Mouse (Mus musculus) left cerebral cortex, postnatal 25 days (tissue): ENCODE data around the gene Epb41. TPM values are rescaled to one million over a fixed set of nuclear protein-coding genes. Genes with fewer than 3 reads are reported as not detected.

Source experiments
- DNase-seq, 2 experiments: peaks; one replicate each; pipeline ENCODE4 v3.0.0; 2022; ENCODE audit warnings: low spot score in 2 of 2, mixed read lengths in 1 of 2
- intact Hi-C: fragments of 180-260 bp; cut with DNase I; formaldehyde crosslinking; loops from one replicate; pipeline ENCODE4 v1.15.1; 2025
- total RNA-seq, 2 experiments: library from RNA; stranded (reverse); gene quantifications; 2 replicates each; pipeline ENCODE4 v1.2.3; 2021

The Epb41 gene
- total RNA-seq, 2 experiments from 2014 or later = 32.5 to 42.7 TPM

DNA sequence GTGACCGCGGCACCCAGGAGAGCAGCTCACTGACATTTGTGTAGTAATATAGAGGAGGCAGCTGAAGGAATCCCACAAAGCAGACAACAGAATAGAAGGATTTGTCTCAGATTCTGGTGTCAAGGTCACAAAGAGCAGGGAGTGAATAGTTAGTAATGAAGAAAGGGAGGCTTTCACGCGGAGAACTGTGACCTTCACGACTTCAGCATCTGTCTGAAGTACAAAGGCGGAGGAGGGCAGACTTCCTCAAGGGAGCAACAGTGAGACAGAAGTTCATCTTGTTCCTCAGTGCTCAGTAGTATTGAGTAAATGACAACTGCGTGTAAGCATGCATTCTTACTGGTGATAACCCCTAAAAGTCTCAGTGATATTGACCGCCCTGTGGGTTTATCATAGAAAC, 124.5 kb downstream of the Epb41 start:
- DNase-seq = no peak
- intact Hi-C loops = no loop called here

DNA sequence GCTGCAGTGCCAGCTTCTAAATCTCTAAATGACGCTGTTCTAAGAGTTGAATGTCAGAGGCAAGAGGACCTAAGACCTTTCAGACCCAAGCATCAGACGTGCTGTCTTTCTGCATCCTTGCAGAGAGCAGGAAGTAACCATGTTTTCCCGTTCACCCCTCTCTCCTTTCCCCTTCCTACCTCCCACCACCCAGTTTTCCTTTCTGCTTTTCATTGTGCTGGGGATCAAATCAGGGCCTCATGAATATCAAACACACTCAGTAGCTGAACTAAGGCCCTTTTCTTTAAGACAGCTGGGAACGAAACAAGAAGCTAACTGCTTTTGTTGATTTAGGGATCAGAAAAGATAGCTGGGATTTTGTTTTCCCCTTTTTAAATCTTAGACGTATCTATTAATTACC, 125.2 kb downstream of the Epb41 start:
- intact Hi-C loops = no loop called here
- DNase-seq = no peak

DNA sequence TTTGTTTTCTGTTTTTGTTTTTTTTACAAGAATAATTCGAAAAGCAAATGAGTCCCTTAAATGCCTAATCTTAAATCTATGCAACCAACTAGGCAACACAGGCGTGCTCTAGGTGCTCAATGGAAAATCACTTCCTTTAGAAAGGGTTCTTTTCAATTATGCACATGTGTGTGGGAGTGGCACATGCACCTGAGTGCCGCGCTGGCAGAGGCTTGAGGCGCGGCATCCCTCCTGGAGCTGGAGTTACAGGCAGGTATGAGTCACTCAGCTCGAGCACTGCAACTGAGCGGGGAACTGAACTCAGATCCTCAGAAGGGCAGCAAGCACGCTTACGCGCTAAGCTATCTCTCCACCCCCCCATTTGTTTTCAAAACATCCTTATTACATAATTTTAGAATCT, 127.3 kb downstream of the Epb41 start:
- DNase-seq = no peak
- intact Hi-C loops = no loop called here

DNA sequence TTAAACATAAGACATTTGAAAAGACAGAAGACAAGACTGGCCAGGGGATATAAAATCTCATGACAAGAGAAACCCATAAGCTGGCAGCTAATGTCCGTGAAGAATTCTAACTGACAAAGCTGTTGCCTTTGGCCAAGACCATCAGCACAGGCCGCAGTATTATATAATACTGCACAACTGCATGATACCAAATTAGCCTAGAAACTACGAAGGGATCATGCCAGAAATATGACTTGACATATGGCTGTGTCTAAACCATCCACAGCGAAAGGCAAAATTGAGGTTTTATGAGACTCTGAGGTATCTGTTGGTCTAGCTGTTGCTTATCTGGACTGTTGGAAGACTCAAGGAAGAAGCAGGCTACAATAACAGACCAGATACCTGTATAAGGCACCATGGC, 134.3 kb downstream of the Epb41 start:
- DNase-seq = no peak
- intact Hi-C loops = no loop called here

DNA sequence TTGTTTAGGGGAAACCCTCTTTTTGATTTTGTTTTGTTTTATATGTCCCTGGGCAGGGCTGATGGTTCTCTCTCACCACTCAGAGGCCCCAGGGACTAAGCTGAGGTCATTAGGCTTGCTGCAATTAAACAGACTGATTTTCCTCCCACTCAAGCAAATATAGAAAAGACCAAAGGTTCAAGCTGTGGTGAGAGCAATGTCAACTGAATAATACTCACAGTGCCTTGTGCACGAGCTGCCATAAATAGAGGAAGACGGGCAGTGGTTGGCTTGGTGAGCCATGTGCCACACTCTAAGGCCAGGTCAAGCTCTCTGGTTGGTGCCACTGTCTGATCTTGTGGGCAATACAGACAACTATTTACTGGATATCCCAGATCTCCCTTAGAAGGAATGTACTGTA, 135.7 kb downstream of the Epb41 start:
- no peak for DNase-seq
- intact Hi-C loops = no loop called here

DNA sequence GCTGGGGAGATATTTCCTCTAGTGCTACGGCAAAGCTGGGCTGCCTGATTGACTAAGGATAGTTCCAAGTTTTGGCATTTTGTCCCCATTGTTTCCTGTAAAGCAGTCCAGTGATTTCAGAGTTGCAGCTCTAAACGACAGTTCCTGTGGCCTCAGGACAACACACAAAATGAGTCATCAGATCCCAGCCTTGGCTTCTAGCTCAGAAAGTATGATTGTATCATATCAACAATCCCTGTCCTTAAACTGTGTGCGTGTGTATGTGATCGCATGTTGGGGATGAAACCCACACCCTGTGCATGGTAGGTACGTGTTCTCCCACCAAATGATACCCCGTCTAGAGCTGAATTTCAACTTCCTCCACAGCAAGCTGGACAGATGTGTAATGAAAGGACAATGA, 146.0 kb downstream of the Epb41 start:
- no peak for DNase-seq
- intact Hi-C loops = no loop called here

DNA sequence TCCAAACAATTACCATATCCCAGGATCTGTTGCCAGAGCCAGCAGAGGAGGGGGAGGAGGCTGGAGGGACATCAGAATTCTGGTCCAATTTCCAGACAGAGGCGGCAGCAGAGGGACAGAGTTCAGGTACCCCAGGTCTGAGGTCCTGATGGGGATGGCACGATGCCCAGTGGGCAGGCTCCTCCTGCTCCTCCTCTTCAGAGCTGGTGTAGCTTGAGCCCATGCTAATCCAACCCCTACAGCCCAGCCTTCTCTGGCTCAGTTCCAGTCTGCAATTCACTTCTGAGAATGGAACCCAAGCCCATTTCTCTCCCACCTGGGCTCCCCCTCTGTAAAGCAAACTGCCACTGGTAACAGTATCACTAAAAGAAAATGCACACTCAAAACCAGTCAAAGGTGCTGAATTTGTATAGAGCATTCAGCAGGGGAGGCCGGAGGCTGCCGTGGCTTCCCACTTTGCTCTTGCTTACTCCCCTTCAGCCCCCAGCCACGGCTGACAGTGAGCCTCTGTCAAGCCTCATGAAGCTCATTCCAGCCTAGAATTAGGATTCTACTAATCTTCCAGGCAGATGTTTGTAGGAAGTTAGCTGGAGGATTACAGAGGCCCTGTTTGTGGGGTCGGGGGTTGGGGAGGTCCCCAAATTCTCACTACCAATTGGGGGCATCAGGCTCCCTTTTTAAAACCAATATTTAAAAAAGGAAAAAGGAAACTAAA, 150.9 kb downstream of the Epb41 start:
- intact Hi-C loops = no loop called here
- no peak for DNase-seq

DNA sequence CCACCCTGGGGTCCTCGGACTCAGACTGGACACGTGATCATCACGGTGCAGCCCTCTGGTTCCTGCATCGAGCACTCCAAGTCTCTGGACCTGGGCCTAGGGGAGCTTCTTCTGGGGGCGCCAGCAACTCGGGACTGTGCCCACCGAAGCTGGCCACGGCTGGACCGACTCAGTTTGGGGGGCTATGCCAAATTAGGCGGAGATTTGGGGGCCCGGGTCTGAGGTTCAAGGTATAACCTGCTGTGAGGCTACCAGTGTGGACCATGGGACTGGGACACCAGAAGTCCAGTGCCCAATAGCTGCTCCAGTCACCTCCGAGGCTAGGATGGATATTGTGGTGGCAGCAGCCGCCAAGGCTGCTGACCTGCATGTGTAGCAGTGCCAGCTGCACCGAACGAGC, 152.7 kb downstream of the Epb41 start:
- intact Hi-C loops = no loop called here
- DNase-seq = no peak

DNA sequence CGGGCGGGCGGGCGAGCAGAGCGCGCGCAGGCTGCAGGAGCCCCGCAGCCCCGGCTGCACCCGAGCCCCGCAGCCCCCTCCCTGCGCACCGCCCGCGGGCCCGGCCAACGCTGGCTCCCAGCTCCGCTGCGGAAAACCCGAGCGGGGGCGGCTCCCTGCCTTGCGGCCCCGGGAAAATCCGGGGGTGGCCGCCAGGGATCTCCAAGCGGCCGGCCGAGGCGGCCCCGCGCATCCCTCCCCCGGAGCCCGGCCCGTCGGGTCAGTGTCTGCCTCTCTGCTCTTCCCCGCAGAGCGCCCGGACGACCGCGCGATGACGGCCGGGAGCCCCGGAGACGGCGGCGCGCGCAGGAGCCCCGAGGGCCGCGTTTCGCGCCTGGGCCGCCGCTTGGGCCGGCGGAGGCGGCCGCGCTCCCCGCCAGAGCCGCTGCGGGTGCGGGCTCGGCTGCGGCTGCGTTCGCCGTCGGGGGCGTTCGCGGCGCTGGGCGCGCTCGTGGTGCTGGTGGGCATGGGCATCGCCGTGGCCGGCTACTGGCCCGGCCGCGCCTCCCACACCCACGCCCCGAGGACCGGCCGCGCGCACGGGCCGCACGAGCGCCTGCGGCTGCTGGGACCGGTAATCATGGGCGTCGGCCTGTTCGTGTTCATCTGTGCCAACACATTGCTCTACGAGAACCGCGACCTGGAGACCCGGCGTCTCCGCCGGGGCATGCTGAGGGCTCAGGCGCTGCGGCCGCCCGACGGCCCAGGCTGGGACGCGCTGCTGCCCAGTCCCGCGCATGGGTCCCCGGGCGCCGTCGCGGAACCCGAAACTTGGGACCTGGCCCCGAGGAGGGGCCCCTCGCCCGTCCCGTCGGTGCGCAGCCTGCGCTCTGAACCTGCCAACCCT, 153.4 kb downstream of the Epb41 start, which contains the start of gene Tmem200b:
Gene Tmem200b (plus strand): TSS at position 311 of the 886 bp plus-strand sequence.
- intact Hi-C loops = no loop called here
- DNase-seq = peak in 1 of 2 experiments; percentile 52

DNA sequence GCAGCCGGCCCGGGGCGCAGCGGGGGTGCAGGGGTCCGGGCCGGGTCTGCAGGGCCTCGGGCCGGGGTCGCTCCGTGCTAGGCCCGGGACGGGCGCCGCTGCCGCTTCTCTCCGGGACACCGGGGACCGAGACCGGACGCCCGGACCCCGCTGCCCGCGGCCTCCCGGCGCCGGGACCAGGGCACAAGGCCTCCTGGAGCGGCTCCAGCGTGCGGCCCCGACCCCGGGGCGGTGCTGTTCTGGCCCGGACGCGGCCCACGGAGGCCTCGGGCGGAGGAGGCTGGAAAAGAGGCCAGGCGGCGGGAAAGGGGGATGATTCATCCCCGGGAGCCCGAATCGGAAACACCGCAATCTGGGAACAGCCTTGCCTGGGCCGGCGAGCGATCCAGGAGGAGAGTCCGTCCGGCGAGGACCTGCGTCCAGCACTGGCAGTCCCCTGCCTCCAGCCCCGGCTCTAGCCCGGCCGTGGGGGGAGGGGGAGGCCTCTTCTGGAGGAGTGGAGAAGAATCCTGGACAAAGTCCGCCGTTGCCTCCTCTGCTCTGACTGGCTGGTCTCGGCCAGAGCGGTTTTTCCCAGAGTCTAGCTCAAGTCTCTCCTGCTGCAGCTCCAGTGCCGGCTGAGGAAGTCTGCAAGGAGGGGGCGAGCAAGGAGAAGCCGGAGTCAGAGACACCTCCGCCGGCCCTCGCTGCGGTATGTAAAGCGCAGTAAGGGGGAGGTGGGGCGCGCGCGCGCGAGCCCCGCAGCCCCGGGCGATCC, 154.3 kb downstream of the Epb41 start:
- intact Hi-C loops = no loop called here

DNA sequence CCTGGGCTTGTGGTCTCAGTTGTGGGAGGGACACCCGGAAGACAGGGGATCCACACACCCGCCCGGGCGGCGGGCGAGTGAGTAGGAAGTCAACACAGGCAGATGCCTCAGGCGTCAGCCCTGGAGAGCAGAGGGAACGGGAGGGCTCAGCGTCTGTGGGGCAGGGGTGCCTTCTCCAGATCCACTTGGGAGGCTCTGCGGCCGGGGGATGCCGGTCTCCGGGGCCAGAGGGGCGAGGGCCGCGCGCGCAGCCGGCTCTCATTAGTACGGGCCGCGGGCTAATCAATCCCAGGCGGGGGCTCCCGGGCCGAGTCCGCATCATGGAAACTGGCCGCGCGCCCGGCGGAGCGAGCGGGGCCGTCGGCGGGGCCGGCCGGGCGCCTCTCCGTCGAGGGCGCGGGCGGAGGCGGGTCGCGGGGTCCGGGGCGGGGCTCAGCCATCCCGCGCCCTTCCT, 155.0 kb downstream of the Epb41 start:
- intact Hi-C loops = no loop called here
- no peak for DNase-seq

More for the DNA sequence above, 154.3 kb downstream of the Epb41 start:
- DNase-seq = peak in 1 of 2 experiments; percentile 64

DNA sequence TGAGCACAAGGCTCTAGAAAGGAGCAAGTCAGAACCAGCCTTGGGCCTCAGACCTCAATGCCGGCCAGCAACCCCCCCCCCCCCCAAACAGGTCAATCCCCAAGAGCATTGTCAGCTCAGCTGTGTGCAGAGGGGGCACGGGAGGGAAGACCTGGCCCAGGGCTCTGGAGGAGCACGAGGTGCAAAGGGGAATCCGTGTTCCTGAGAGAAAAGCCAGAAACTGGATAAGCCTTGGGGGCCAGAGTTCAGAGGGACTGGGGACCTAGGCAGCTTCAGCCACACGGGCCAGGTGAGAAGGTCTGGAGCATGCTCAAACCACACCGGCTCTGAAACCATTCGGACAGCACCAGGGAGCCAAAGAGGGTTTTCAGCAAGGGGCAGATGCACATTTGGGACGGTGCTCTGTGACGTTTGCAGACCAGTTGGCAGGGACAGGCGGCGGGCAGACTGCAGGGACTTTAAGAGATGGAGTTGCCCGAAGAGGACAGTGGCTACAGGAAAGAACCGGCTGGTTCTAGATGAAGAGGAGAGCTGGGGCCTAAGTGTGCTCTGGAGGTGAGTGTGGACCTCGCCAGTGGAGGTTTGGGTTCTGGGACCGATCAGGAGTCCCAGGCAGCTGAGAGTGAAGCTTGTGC, 155.5 kb downstream of the Epb41 start:
- DNase-seq = no peak
- intact Hi-C loops = loop anchor here (2.0 to 5.0 kb wide), 2 partner anchors 48 to 159 kb away; no protein-coding TSS in a partner anchor

DNA sequence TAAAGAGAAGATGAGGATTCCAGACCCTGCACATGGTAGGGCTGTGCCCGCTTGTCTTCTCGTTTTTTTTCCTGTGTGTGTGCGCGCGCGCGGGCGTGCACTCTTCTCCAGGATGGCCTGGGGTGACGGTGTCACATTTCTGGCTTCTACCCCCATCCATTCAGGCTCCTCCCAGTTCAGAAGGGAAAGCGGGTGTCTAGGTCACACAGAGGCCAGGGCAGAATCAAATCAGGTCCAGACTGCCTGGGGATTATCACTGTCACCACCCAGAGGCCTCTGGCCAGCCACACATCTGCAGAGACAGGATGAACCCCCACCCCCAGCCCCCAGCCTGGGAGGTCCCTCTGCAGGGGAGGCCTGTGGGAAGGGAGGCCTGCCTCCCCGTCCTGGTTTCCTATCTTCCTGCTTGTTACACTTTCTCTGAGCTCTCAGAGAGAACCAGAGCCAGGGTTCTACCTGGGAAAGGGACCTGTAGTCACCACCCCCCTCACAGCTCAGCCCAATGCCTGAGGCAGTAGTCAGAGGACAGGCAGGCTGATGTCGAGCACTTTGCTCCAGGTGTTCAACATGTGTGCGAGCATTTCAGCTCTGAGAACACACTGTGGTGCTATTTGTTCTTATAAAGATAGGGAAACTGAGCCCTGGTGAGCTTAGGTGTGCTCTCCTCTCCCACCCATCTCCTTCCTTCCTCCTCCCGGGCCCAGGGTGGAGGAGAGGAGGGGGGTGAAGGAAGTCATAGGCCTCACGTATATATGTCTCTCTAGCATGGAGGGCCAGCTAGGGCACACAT, 156.2 kb downstream of the Epb41 start:
- intact Hi-C loops = loop anchor here (2.0 to 5.0 kb wide), 2 partner anchors 48 to 160 kb away; no protein-coding TSS in a partner anchor
- DNase-seq = no peak

DNA sequence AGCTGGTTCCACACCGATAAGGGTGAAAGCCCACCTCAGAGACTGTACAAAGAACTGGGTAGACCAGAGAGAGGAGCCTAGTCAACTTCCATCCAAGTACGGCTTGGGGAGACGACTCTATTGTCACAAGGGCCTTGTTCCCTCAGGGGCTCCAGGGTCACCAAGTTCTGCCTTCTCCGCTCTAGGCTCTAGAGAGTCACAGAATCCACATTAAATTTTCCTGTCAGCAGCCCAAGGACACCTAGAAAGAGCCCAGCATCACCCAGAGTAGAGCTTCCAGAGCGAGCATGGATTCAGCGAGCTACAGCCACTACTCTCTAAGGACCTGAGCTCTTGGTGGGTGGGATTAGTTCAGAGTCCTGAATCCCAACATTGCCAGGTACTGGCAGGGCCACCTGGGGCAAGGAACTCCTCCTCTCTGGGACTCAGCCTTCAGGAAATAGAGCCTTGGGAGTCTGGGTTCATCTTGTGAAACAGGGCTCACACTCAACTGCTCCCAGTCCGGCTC, 157.0 kb downstream of the Epb41 start:
- intact Hi-C loops = loop anchor here (2.0 to 5.0 kb wide), 2 partner anchors 49 to 161 kb away; no protein-coding TSS in a partner anchor

DNA sequence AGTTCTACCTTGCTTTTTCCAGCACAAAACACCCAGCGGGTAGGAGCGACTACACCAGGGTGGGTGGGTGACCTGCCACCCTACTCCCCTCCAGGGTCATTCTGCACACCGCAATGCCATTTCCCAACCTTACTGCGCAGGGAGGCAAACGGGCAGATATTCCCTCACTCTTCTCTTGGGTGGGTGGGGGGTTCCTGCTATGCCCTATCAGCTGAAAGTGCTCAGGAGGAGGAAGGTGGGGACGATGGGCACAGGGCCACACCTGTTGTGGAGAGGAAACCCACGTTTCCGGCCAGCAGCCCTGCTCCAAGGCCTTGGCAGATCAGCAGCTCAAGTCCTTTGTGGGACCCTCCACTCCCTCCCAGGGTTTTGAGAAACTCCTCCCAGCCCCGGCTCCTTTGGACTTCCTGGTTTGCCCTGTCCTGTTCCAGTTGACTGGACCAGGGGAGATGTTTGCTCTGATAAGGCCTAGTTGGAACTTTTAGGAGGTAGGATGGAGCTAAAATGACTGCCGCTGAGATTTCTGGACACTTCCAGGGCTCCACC, 158.0 kb downstream of the Epb41 start:
- no peak for DNase-seq
- intact Hi-C loops = loop anchor here (5.0 kb wide), 1 partner anchor 50 kb away; no protein-coding TSS in a partner anchor

More for the DNA sequence above, 157.0 kb downstream of the Epb41 start:
- DNase-seq = no peak

DNA sequence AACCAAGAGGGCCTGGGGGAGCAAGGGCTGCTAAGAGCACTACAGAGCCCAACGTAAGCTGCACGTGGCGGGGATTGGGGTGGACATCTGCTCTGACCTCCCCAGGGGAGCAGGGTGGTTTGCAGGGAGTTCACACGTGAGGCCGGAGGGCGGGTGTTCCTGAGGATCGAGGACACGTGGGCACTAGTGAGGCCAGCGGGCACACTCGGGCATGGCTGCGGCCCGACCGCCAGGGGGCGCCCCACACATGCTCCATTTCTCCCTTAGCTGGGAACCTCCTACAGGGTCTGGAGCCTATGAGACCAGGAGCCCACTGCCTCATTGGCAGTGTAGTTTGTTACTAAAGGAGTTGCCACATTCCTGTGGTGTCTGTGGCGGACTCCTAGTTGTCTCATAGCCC, 158.7 kb downstream of the Epb41 start:
- peak; percentile 73 to 74 for DNase-seq
- intact Hi-C loops = loop anchor here (5.0 kb wide), 1 partner anchor 51 kb away; no protein-coding TSS in a partner anchor

DNA sequence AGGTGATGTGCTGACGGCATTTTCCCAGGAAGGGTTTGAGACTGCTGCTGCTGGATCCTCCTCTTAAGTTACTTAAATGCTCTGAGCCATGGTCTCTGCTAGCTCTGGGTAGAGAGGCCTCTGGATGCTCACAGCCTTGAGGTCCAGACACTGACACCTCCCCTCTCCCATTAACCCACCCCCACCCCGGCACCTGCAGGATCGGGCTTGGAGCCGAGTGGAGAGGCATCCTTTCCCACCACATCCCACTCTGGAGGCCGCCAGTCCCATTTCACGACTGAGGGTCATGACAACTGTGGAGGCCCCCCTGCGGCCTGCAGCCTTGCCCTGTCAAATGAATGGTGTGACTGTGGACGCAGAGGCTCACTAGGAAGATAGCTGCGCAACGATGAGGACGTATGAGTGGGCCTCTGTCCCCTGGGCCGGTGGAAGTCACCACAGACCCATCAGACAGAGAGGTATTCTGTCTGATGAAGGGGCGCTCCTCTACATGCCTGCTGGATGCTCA, 159.2 kb downstream of the Epb41 start:
- no peak for DNase-seq
- intact Hi-C loops = loop anchor here (5.0 kb wide), 1 partner anchor 51 kb away; no protein-coding TSS in a partner anchor
